Mouse (Mus musculus): ENCODE measurements around the gene Hist1h2ah. TPM values are rescaled to one million over a fixed set of nuclear protein-coding genes. Genes with fewer than 3 reads are reported as not detected.
A peak's percentile ranks its signal among the peaks of the same experiment; 100 is the strongest.

The Hist1h2ah gene
- polyA plus RNA-seq, 1 experiment from 2014 or later, result 2.8 TPM

DNA sequence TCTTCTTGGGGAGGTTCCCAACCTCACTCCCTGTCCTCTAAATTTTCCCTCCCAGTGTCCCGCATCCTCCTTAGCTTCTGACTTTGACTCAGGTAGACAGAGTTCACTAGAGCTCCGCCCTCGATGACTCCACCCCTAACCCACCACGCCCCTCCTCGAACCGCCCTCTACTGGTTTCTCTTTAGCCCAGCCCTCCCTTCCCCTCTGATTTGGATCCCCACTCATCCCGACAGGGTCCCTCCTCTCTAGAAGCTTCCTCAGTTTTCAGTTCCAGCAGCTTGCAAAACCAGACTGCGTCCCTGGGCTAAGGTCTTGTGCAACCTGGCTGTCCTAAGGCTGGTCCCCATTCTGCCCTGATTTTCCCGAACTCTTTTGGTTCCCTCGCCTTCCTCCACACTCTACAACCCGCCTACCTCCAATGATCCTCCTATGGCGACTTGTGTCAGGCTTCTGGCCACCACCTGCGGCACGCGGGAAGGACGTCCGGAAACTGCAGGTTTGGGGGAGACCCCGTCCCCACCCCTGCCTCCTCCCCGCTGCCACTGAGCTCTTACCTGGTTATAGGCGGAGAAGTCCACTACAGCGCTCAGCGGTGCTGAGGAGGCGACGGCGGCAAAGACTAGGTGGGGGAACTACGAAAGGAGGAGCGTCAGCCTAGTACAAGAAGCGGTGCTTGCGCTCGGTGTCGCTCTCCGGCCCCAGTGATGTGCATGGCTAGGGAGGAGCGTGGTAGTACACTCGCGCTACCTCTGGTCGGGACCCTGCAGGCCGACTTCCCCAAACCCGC lies 28.8 kb downstream of the Hist1h2ah start:
- H3K27ac ChIP-seq (replicated peaks), result no peak overlapping the region
- H3K27me3 ChIP-seq, result peaks cover 96% of the 10 kb centered on the region
- H3K4me2 ChIP-seq (replicated peaks), result peak overlapping the region; percentile 99
- no peaks in the 10 kb centered on the region for H3K36me3 ChIP-seq
- H3K4me3 ChIP-seq (replicated peaks), result peak overlapping the region; percentile 56
- WGBS, result under 1% methylated on average over 38 of the region's 38 CpGs
- H3K9ac ChIP-seq, result peak overlapping the region; percentile 31; the same call in 1 of the 2 replicates
- ATAC-seq (ENCODE audit: insufficient number of reproducible peaks, low FRiP score, low TSS enrichment, low read depth), result peak; percentile 80
- H3K9me3 ChIP-seq (replicated peaks), result no peaks in the 10 kb centered on the region
- peaks cover 21% of the 10 kb centered on the region for H3K4me1 ChIP-seq

GRCm38 (mm10) chr13:22005605-22006333 lies 29.6 kb downstream of the Hist1h2ah start:
- H3K9me3 ChIP-seq (replicated peaks), result no peaks in the 10 kb centered on the region
- H3K4me3 ChIP-seq (replicated peaks), result peak overlapping the region; percentile 56
- peak overlapping the region; percentile 31; the same call in 1 of the 2 replicates for H3K9ac ChIP-seq
- H3K27ac ChIP-seq (replicated peaks), result no peak overlapping the region
- under 1% methylated on average over 45 of the region's 45 CpGs for WGBS
- H3K36me3 ChIP-seq, result no peaks in the 10 kb centered on the region
- peak overlapping the region; percentile 99 for H3K4me2 ChIP-seq (replicated peaks)
- H3K27me3 ChIP-seq, result peaks cover 99% of the 10 kb centered on the region
- peaks cover 21% of the 10 kb centered on the region for H3K4me1 ChIP-seq
- peak; percentile 74; the same call in 1 of the 2 replicates for ATAC-seq (ENCODE audit: insufficient number of reproducible peaks, low FRiP score, low TSS enrichment, low read depth)

DNA sequence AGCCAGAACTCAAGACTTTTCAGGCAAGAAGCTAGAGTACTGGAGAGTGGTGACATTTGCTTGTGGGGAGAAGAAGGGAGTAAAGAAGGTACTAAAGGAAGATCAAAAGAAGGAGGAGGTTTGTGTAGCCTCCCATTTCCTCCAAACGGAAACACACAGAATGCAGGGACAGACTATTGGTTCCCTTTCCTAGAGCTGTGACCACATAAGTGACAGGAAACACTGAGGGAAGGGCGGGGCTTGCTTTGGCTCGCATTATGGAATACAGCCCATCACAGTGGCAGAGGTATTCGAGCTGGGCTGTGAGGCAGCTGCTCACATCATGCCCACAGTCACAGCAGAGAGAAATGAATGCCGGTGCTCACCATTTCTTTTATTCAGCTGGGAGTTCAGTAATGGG lies 33.5 kb downstream of the Hist1h2ah start:
- peaks cover 100% of the 10 kb centered on the region for H3K27me3 ChIP-seq
- no peaks in the 10 kb centered on the region for H3K9me3 ChIP-seq (replicated peaks)
- ATAC-seq (ENCODE audit: insufficient number of reproducible peaks, low FRiP score, low TSS enrichment, low read depth), result no peak
- no peak overlapping the region for H3K27ac ChIP-seq (replicated peaks)
- H3K4me3 ChIP-seq (replicated peaks), result no peak overlapping the region
- no peak overlapping the region for H3K9ac ChIP-seq
- H3K36me3 ChIP-seq, result no peaks in the 10 kb centered on the region
- 18% methylated on average over 5 of the region's 5 CpGs for WGBS
- H3K4me2 ChIP-seq (replicated peaks), result no peak overlapping the region
- H3K4me1 ChIP-seq, result peaks cover 20% of the 10 kb centered on the region

DNA sequence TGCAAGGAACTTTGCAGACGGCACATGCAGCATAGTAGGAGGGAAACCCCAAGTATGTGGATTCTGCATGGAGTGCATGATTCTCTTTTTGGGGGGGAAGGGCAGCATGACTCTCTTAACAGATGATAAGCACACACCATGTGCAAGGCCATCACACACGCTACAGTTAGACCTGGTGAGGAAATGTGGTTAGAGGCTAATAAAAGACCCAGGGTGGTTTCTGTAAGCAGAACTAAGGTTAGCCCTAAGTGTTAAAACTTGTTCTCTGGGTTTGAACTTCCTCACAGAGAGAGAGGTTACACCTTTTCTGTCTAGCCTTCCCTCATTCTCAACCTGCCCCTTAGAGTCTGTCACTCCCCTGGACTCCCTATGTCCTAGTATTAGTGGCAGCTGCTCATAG lies 34.0 kb downstream of the Hist1h2ah start:
- no peak for ATAC-seq (ENCODE audit: insufficient number of reproducible peaks, low FRiP score, low TSS enrichment, low read depth)
- Histone ChIP-seq H3K36me3 (no peaks in the 10 kb centered on the region), H3K9me3 (replicated peaks) (no peaks in the 10 kb centered on the region), H3K4me3 (replicated peaks) (no peak overlapping the region), H3K4me2 (replicated peaks) (no peak overlapping the region), H3K4me1 (peaks cover 19% of the 10 kb centered on the region), H3K27ac (replicated peaks) (no peak overlapping the region), H3K27me3 (peaks cover 100% of the 10 kb centered on the region), H3K9ac (no peak overlapping the region)
- 52% methylated on average over 2 of the region's 2 CpGs for WGBS

GRCm38 (mm10) chr13:21999147-21999546 lies 36.2 kb downstream of the Hist1h2ah start:
- H3K4me2 ChIP-seq (replicated peaks), result no peak overlapping the region
- H3K36me3 ChIP-seq, result no peaks in the 10 kb centered on the region
- H3K27me3 ChIP-seq, result peaks cover 93% of the 10 kb centered on the region
- no peak overlapping the region for H3K9ac ChIP-seq
- no peak overlapping the region for H3K27ac ChIP-seq (replicated peaks)
- no peak overlapping the region for H3K4me3 ChIP-seq (replicated peaks)
- 26% methylated on average over 4 of the region's 4 CpGs for whole genome bisulfite sequencing
- H3K4me1 ChIP-seq, result peaks cover 16% of the 10 kb centered on the region
- no peaks in the 10 kb centered on the region for H3K9me3 ChIP-seq (replicated peaks)
- no peak for ATAC-seq (ENCODE audit: insufficient number of reproducible peaks, low FRiP score, low TSS enrichment, low read depth)

- H3K27me3 ChIP-seq, result peaks cover 90% of the 10 kb centered on the region
- WGBS, result 16% methylated on average over 3 of the region's 3 CpGs
- no peak overlapping the region for H3K4me3 ChIP-seq (replicated peaks)
- no peak overlapping the region for H3K4me2 ChIP-seq (replicated peaks)
- H3K4me1 ChIP-seq, result peaks cover 16% of the 10 kb centered on the region
- H3K9me3 ChIP-seq (replicated peaks), result no peaks in the 10 kb centered on the region
- no peaks in the 10 kb centered on the region for H3K36me3 ChIP-seq
- no peak overlapping the region for H3K9ac ChIP-seq
- H3K27ac ChIP-seq (replicated peaks), result no peak overlapping the region
- no peak for ATAC-seq (ENCODE audit: insufficient number of reproducible peaks, low FRiP score, low TSS enrichment, low read depth)
Measured at GRCm38 (mm10) chr13:21998412-21998811, 37.0 kb downstream of the Hist1h2ah start.

GRCm38 (mm10) chr13:21997821-21998220 lies 37.5 kb downstream of the Hist1h2ah start:
- H3K36me3 ChIP-seq, result no peaks in the 10 kb centered on the region
- H3K27ac ChIP-seq (replicated peaks), result no peak overlapping the region
- ATAC-seq (ENCODE audit: insufficient number of reproducible peaks, low FRiP score, low TSS enrichment, low read depth), result no peak
- no peak overlapping the region for H3K4me2 ChIP-seq (replicated peaks)
- WGBS, result 9% methylated on average over 4 of the region's 4 CpGs
- no peak overlapping the region for H3K9ac ChIP-seq
- peaks cover 16% of the 10 kb centered on the region for H3K4me1 ChIP-seq
- H3K9me3 ChIP-seq (replicated peaks), result no peaks in the 10 kb centered on the region
- H3K27me3 ChIP-seq, result peaks cover 87% of the 10 kb centered on the region
- no peak overlapping the region for H3K4me3 ChIP-seq (replicated peaks)

DNA sequence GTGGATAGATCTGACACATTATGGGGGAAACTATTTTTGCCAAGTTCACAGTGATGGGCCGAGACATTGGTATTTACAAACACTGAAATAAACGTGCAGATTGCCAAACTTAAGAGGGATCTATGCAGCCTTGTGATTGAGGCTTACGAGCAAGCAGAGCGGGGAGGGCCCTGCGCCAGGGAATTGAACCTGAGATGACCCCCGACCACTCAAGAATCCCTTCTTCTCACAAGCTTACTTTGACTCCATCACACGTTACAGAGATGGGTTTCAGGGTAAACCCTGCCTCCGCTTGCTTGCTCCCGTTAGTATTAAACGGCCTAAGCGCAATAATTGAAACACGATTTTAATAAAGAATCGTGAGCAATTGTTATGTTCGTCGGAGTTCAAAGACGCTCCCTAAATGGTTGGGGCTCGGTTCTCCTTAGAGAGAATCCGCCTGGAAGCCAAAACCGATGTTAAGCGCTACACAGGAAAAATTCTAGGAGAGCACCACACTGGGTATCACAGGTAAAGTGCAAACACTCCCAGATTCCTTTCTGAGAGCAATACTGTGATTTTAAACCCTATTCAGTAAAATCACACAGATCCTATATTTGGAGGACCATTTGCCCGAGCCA lies 38.1 kb downstream of the Hist1h2ah start:
- ATAC-seq (ENCODE audit: insufficient number of reproducible peaks, low FRiP score, low TSS enrichment, low read depth), result no peak
- Histone ChIP-seq H3K27ac (replicated peaks) (no peak overlapping the region), H3K9ac (no peak overlapping the region), H3K4me3 (replicated peaks) (peak overlapping the region; percentile 21; the same call in 1 of the 2 replicates), H3K9me3 (replicated peaks) (no peaks in the 10 kb centered on the region), H3K27me3 (peaks cover 84% of the 10 kb centered on the region), H3K4me1 (peaks cover 16% of the 10 kb centered on the region), H3K4me2 (replicated peaks) (peak overlapping the region; percentile 31), H3K36me3 (no peaks in the 10 kb centered on the region)
- WGBS, result 2% methylated on average over 21 of the region's 21 CpGs

- WGBS, result under 1% methylated on average over 13 of the region's 13 CpGs
- no peak overlapping the region for H3K9ac ChIP-seq
Measured at GRCm38 (mm10) chr13:21996840-21997185, 38.6 kb downstream of the Hist1h2ah start.

DNA sequence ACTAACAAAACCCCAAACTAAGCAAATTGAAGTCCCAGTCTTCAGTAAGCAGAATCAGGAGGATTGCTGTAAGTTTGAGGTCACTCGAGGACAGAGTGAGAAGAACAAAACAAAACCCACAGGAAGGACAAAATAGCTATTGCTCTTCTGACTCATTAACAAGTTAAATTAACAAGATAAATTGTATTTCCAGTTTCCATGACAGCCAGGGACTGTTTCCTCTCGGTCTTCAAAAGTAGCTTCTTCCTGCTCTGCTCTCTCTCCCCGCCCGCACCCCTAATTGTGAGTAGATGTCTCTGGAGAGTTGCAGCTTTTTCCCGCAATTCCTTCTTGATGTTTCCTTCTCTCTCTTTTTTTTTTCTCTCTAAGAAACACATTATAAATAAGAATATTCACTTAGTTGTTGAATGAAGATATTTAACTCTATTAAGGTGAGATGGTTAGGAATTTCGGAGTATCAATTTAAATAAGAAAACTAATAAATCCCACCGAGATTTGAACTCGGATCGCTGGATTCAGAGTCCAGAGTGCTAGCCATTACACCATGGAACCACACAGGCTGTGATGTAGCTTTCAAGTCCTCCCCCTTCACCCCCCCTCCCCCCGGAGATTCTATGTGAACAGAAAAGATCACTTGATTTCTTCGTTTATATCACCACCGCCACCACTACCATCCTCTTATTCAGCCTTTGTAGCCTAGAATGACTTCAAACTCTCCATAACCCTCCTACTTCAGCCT lies 39.1 kb downstream of the Hist1h2ah start:
- H3K27ac ChIP-seq (replicated peaks), result no peak overlapping the region
- peak overlapping the region; percentile 55 for H3K4me2 ChIP-seq (replicated peaks)
- 2% methylated on average over 12 of the region's 12 CpGs for WGBS
- peak overlapping the region; percentile 21 for H3K4me3 ChIP-seq (replicated peaks)
- no peaks in the 10 kb centered on the region for H3K9me3 ChIP-seq (replicated peaks)
- H3K9ac ChIP-seq, result no peak overlapping the region
- H3K36me3 ChIP-seq, result no peaks in the 10 kb centered on the region
- ATAC-seq (ENCODE audit: insufficient number of reproducible peaks, low FRiP score, low TSS enrichment, low read depth), result no peak
- peaks cover 73% of the 10 kb centered on the region for H3K27me3 ChIP-seq
- peaks cover 16% of the 10 kb centered on the region for H3K4me1 ChIP-seq

More at GRCm38 (mm10) chr13:21996840-21997185, 38.6 kb downstream of the Hist1h2ah start:
- no peaks in the 10 kb centered on the region for H3K9me3 ChIP-seq (replicated peaks)
- no peak overlapping the region for H3K27ac ChIP-seq (replicated peaks)
- no peaks in the 10 kb centered on the region for H3K36me3 ChIP-seq
- H3K4me1 ChIP-seq, result peaks cover 16% of the 10 kb centered on the region
- peaks cover 79% of the 10 kb centered on the region for H3K27me3 ChIP-seq
- ATAC-seq (ENCODE audit: insufficient number of reproducible peaks, low FRiP score, low TSS enrichment, low read depth), result no peak
- peak overlapping the region; percentile 21 for H3K4me3 ChIP-seq (replicated peaks)
- H3K4me2 ChIP-seq (replicated peaks), result peak overlapping the region; percentile 31
